Mouse (Mus musculus): ENCODE data around the gene A630095N17Rik.
A peak's percentile ranks its signal among the peaks of the same experiment; 100 is the strongest.

Gene A630095N17Rik

GRCm38 (mm10) chr1:75212542-75212941, 19.4 kb downstream of the A630095N17Rik start:
- DNase-seq: no peak

- no peak for DNase-seq
Measured at GRCm38 (mm10) chr1:75211141-75211708, 20.7 kb downstream of the A630095N17Rik start.

DNA sequence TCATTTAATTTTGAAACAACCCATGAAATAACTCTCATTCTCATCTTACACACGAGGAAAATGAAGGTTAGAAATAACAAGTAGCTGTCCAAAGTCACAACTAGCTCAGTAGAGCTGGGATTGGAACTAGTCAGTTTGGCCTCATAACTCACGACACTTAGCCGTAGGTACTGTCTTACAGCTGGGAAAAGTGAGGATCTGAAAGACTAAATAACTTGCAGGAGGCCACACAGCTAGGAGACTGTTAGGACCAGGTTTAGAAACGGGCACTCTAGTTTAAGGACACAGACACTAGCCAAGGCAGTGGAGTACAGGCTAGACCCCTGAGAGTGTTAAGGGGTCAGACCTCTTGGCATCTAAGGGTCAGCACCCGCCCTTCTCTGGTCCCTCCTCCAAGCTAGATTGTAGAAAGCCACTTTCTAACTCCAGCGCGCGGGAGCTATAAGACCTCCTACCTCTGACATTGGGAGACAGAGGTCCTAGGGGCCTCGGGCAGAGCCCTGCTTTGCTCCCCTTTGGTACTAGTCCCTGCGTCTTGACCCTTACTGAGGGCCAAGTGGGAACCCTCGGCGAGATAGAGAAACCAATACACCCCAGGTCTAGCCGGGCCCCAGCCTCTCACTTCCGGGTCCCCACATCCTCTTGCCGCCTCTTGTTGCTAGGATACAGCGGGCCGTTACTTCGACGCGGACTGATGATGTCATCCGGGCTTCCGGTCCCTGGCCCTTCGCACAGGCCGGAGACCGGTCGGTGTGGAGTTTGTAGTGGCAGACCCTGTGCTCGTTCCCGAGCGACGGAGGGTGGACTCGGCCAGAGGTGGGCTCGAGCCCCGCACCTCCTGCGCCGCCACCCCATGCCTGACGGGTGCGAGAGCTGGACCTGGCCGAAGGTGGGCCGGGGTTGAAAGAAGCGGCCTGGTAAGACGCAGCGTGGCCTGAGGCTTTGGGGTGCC, 21.5 kb downstream of the A630095N17Rik start, which contains the start of the genes Glb1l and Stk16:
Gene Glb1l (minus strand): TSS at position 678 of the 952 bp plus-strand sequence.
Gene Stk16 (plus strand): TSS at position 703 of the 952 bp plus-strand sequence.
- peak; percentile 98 for DNase-seq

GRCm38 (mm10) chr1:75208967-75209678, 22.8 kb downstream of the A630095N17Rik start:
- peak; percentile 88 for DNase-seq

DNA sequence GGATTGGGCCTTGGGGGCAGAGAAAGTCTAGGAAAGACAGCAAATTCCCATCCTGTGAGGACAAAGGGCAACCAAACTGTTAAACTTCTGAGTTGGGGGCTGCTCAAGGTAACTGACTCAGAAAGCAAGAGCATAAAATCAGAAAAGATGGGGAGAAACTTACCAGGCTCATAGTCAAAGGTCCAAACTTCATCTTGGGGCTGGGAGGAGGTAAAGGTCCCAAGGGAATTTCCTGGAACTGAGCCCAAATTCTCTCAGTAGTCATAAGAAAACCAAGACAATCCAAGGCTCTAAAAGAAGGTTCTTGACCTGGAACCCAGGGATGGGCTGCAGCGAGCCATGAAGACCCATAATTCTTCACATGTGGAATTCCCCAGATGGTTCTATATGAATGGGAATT, 30.7 kb downstream of the A630095N17Rik start:
- peak; percentile 56 for DNase-seq

- peak; percentile 70 for DNase-seq
Measured at GRCm38 (mm10) chr1:75192452-75192851, 39.5 kb downstream of the A630095N17Rik start.

DNA sequence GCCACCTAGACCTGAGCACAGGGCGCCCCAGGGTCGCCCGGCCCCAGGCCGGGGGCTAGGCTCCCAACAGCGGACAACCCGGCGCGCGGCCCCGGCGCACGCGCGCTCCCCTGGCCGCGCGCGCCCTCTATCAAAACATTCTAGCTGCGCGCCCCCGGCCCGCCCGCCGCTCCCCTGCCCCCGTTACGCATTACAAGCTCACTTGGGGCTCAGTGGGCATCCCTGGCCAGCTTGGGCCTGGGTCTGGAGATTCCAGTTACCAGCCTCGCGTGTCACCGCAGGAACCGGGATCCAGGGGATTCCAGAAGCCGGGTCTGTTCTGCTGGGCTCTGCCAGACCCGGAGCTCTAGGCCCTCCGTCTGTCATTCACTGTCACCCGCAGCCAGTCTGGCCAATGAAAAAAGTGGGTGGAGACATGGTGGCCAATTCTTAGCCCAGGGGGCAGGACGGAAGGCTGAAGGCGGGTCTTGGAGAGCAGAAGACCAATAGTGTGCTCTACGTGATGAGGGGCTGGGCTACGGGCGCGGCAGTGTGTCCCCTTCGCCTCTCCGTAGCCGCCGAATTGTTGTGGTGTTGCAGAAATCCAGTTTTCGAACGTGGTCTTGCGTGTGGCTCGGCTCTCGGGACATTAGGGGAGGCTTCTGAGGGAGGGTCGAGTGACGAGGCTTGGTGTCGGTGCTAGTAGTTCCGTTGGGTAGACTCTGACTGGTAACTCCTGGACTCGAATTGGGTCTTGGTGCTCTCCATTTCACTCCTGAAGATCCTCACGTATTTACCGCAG, 40.1 kb downstream of the A630095N17Rik start, which contains the start of the genes Ankzf1 and Atg9a:
Gene Ankzf1 (plus strand): TSS at position 530 of the 781 bp plus-strand sequence.
Gene Atg9a (minus strand): TSS at position 575 of the 781 bp plus-strand sequence.
- DNase-seq: peak; percentile 97

GRCm38 (mm10) chr1:75191258-75191621, 40.7 kb downstream of the A630095N17Rik start:
- no peak for DNase-seq

GRCm38 (mm10) chr1:75190577-75190976, 41.3 kb downstream of the A630095N17Rik start:
- no peak for DNase-seq

- no peak for DNase-seq
Measured at GRCm38 (mm10) chr1:75187914-75188483, 43.9 kb downstream of the A630095N17Rik start.

GRCm38 (mm10) chr1:75187126-75187525, 44.8 kb downstream of the A630095N17Rik start:
- DNase-seq: no peak

DNA sequence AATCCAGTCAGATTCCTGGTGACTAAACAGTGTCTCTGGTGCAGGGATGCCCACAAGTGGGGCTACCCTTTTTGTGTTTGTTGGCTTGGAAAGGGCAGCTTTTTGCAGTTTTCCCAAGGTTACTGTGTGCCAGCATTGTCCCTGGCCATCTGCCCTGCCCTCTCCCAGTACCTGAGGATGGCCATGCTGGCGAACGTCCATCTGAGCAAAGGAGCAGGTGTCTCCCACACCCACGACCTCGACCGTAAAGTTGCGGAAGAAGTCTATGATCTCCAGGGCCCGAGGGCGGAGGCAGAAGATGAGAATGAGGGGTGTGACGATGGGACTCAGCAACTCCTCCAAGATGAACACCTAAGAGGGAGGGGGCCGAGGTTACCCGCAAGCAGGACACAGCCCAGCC, 46.4 kb downstream of the A630095N17Rik start:
- DNase-seq: no peak

GRCm38 (mm10) chr1:75182160-75182559, 49.7 kb downstream of the A630095N17Rik start:
- no peak for DNase-seq

GRCm38 (mm10) chr1:75181377-75181870, 50.5 kb downstream of the A630095N17Rik start:
- DNase-seq: no peak

GRCm38 (mm10) chr1:75180741-75181140, 51.2 kb downstream of the A630095N17Rik start:
- DNase-seq: no peak

DNA sequence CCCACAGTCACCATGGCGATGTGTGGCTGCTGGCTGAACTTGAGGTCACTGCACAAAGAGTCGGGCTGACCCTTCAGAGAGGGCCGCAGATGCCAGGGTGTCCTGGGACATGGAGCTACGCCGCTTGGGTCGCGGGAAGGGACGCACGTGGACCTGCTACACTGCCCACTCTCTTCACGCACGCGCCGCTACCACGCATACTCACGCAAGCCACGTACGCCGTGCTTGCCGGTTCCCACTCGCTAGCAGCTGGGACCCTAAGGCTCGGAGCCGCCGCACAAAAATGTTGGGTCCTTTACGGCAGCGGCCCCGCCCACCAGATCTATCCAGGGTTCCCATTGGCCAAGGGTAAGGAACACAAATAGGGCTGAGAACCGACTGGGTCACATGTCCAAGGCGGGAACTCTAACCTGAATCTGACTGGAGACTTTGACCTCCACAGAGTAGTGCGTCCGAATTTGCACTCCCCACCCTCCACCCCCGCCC, 51.8 kb downstream of the A630095N17Rik start, which contains the start of gene Abcb6:
Gene Abcb6 (minus strand): TSS at position 288 of the 486 bp plus-strand sequence.
- peak; percentile 94 for DNase-seq

DNA sequence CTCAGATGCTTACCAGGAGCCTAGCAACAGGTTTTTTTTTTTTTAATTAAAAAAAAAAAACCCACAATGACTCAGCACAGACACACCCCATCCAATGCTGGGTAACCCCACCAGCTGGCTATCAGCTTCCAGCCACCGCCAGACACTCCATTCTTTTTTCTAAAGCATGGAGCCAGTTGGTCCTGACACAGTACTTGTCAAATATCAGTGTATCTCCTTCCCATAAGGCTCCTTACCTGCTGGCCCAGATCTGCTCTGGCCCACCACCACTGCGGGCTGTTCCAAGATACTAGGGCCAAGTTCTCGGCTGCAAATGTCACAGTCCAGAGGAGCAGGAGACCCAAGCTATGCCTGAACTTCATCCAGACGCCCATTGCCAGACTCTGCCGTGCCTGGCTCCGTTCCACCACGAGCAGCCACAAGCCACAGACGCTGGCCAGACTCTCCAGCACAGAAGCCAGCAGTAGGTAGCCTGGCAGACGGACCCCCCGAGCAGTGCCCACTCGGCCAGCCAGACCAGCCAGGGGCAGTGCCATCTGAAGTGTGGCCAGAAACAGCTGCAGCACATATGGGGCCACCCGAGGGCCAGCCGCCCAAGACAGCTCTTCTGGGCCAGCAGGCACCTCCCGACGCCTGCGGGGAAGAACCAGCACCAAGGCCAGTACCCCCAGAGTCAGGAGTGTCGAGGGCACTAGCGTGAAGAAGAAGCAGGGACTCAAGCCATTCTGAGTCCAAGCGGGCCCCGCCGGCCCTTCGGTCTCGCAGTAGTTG, 52.4 kb downstream of the A630095N17Rik start:
- DNase-seq: peak; percentile 62

Data from kidney, postnatal 14 days (tissue).